Mouse (Mus musculus): ENCODE measurements at regions not wholly inside any gene's neighbourhood (a gene's known extent, or its start where the extent isn't known, plus 50 kb on each side); places are given as distances from the start of the nearest gene placed in this dataset.
"Not testable (repeated sequence)": the region's sequence is repeated elsewhere in the genome, so short reads cannot be mapped to it uniquely, and the experiment has no call there.

DNA sequence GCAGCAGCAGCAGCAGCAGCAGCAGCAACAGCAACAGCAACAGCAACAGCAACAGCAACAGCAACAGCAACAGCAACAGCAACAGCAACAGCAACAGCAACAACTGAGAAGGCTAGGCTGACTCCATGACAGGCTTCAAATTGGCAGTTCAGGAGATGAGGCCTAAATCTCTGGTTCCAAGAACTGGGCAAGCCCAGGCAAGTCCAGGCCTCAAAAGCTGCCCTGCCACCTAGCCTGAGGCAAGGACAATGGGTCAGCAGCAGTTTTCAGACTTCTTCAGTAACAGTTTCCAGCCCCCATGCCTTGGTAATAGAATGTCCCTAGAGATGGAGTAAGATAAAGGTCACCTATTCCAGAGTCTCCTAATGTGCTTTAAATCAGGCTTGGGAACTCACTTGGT is 158.1 kb downstream of the Spata19 start:
- DNase-seq, result not testable (repeated sequence)

DNA sequence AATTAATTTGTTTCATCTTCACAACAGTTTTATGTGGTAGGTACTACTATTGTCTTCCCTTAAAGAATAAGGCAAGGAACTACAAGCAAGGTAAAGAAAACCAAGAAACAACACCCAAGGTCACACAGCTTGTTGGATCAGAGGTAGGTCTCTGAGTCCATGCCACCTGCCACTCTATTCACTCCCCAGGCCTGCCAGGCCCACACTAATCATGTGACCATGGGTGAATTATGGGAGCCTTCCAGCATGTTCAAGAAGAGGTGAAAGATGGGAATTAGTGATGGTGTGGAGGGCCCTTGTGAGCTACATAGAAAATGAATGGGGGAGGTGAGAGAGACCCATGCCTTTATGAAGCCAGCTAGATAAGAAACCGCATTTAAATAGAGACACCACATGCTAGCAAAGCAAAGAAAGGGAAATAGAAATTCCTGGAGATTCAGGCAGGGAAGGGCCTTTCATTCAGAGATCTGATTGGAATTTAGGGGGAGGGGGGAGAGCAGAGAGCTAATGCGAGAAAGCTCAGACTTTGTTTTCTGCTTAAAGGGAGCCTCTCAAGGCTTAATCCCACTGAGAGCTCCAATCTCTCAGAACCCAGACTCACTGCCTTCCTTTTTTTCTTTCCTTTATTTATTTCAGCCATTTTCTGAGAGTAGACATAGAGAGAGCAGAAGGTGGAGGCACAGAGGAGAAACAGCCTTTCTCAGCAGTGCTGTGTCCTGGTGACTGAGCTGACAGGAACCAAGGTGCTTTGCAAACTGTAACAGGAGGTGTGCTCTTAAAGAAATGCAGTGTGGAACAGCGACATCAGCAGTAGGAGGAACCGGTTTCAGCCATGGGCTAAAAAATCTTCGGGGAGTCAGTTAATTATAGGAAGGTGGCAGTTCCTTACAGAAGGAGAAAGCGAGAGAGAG is 160.0 kb downstream of the Spata19 start:
- DNase-seq, result no peak
- intact Hi-C loops (cut with DNase I; ENCODE audit: low total_unique reads), result no loop called here

More for the DNA sequence above, 158.1 kb downstream of the Spata19 start:
- intact Hi-C loops (cut with DNase I; ENCODE audit: low total_unique reads), result not testable (repeated sequence)

DNA sequence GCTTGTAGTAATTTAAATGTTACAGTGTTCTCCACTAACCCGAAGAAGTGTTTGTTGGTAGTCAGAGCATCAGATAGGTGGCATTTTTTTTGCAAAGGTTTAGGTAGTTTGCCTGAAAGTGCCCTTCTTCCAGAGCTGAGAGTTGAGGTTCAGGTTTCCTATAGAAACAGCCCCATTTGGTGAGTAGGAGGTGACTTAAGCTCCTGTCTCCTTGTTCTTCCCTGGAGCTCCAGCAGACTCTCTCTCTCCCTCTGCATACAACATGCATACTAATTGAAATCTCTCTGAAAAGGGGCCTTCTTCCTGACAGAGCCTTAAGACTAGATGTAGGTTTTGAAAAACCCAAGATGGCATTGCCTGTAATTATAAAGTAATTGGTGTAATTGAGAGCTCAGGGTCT is 161.3 kb downstream of the Spata19 start:
- DNase-seq, result no peak
- intact Hi-C loops (cut with DNase I; ENCODE audit: low total_unique reads), result no loop called here

DNA sequence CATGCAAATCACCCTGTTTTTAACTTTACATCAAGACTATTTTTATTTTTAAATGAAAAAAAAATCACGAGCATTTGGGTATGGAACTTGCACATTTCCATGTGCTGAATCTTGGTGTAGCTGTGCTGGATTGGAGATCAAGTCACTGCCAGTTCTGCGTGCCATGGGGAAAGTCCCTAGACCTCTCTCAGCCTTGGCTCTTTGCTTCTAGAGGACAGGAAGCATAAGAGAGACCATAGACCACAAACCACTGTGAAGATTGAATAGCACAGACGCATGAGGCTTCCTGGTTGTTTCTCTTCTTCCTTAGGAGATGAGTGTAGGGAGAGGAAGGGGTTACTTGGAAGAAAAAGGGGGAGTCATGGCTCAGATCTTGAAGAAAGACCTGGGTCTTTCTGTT is 161.7 kb downstream of the Spata19 start:
- DNase-seq, result no peak
- intact Hi-C loops (cut with DNase I; ENCODE audit: low total_unique reads), result no loop called here

GRCm38 (mm10) chr9:27568372-27569053 is 171.9 kb downstream of the Spata19 start:
- no peak for DNase-seq
- intact Hi-C loops (cut with DNase I; ENCODE audit: low total_unique reads), result no loop called here

GRCm38 (mm10) chr9:27569054-27569387 is 172.4 kb downstream of the Spata19 start:
- intact Hi-C loops (cut with DNase I; ENCODE audit: low total_unique reads), result no loop called here

DNA sequence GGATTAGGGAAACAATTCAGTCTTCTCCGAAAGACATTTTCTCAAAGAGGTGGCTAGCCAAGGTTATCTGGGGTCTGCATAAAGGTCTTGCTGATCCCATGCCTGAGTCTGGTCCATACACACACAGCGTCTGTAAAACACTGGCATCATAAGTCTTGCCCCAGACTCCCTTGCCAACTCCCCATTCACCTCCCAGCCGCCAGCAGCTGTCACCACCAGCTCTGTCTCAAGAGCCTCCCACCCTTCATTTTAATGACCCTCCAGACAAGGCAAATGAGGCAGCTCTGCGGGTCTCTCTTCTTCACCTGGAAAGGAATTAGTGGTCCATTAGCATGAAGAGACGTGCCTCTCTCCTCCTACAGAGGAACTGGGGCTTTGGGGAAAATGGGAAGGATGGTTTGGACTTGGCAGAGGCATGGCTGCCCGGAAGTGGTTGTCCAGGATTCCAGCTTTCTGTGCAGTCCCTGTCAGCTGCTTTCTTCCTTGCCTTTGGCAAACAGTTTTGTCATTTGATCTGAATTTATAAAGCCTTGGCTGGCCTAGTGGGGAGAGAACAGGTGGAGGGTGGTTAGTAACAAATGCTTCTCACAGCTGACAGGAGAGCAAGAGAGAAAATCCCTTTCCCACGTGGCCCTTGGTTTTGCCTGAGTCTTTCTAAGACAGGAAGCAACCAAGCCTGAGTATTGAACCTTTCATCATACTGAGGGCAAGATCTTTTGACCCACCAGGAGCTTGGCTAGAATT is 173.3 kb upstream of the Opcml start:
- intact Hi-C loops (cut with DNase I; ENCODE audit: low total_unique reads), result no loop called here
- DNase-seq, result peak; percentile 13

More at GRCm38 (mm10) chr9:27569054-27569387, 172.4 kb downstream of the Spata19 start:
- no peak for DNase-seq

GRCm38 (mm10) chr9:27634901-27635300 is 155.7 kb upstream of the Opcml start:
- intact Hi-C loops (cut with DNase I; ENCODE audit: low total_unique reads), result no loop called here
- DNase-seq, result no peak

- no peak for DNase-seq
- intact Hi-C loops (cut with DNase I; ENCODE audit: low total_unique reads), result no loop called here
These were observed 150.0 kb upstream of the Opcml start for GRCm38 (mm10) chr9:27640611-27641010.

GRCm38 (mm10) chr9:27643312-27643711 is 147.3 kb upstream of the Opcml start:
- intact Hi-C loops (cut with DNase I; ENCODE audit: low total_unique reads), result no loop called here
- no peak for DNase-seq

- DNase-seq, result no peak
- intact Hi-C loops (cut with DNase I; ENCODE audit: low total_unique reads), result no loop called here
These were observed 146.7 kb upstream of the Opcml start for GRCm38 (mm10) chr9:27643916-27644315.

DNA sequence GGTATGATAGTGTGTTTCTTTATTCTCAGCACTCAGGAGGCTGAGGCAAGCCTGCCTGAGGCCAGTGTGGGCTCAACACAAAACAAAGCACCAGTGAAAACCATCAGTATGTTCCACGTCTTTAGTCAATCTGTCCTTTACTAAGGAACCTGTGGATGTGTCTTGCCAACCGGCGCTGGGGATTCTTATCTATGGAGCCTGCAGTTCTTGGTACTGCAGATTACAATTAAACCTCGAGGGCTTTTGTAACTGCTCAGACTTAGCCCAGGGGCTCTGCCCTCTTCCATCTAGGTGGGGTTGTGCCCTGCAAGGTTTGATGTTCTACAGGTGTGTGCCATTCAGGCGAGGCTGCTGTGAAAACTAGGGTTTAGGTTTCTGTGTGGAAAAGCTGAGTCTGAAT is 145.1 kb upstream of the Opcml start:
- intact Hi-C loops (cut with DNase I; ENCODE audit: low total_unique reads), result no loop called here

GRCm38 (mm10) chr9:27646100-27646499 is 144.5 kb upstream of the Opcml start:
- intact Hi-C loops (cut with DNase I; ENCODE audit: low total_unique reads), result no loop called here

More for the DNA sequence above, 145.1 kb upstream of the Opcml start:
- no peak for DNase-seq

GRCm38 (mm10) chr9:27646956-27647355 is 143.6 kb upstream of the Opcml start:
- no peak for DNase-seq
- intact Hi-C loops (cut with DNase I; ENCODE audit: low total_unique reads), result no loop called here

More at GRCm38 (mm10) chr9:27646100-27646499, 144.5 kb upstream of the Opcml start:
- no peak for DNase-seq

DNA sequence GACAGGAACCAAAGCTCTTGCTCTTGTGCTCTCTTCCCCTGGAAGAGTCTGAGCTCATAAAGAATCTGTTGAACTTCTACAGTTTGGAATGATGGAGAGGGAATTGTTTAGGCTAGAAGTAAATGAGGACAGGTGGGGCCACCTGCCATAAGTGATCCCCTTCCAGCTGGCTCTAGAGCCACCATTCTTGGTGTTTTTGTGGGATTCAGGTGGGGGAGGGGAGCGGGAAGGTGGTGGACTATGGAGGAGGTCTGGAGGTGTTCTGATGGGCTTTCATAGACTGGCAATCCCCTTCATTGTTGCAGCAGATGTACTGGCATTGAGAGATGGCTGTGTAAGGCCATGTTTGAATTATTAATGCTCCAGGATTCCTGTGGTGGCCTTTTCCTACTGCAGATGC is 132.6 kb upstream of the Opcml start:
- intact Hi-C loops (cut with DNase I; ENCODE audit: low total_unique reads), result no loop called here

DNA sequence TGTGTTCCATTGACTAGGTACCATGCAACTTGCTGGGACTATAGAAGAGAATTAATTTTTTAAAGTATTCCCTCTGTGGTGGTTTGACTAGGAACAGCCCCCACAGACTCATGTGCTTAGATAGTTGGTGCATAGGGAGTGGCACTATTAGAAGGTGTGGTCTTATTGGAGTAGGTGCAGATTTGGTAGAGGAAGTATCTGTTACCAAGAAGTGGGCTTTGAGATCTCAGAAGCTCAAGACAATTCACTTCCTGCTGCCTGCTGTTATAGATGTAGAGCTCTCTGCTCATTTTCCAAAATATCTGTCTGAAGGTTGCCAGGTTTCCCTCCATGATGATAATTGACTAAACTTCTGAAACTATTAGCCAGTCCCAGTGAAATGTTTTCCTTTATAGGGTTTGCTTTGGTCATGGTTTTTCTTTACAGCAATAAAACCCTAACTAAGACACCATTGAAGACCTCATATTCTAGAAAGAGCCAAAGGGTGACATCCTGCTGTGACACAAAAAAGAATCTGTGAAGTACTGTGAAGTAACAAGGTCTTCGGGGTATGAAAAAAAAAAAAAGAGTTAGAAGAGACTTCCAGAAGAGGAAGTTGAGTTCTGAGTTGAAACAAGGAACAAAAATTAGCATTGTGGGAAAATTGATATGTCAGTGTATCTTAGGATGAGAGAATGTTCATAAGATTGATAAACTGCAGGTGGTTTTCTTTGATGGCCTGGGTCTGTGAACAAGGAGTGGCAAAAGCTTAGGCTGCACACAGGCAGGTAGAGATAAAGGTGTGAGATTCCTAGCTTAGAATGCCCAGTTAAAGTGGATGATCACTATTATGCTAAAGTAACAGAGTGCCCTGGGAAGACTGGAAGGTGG is 128.9 kb upstream of the Opcml start:
- intact Hi-C loops (cut with DNase I; ENCODE audit: low total_unique reads), result no loop called here
- no peak for DNase-seq

More for the DNA sequence above, 132.6 kb upstream of the Opcml start:
- no peak for DNase-seq

DNA sequence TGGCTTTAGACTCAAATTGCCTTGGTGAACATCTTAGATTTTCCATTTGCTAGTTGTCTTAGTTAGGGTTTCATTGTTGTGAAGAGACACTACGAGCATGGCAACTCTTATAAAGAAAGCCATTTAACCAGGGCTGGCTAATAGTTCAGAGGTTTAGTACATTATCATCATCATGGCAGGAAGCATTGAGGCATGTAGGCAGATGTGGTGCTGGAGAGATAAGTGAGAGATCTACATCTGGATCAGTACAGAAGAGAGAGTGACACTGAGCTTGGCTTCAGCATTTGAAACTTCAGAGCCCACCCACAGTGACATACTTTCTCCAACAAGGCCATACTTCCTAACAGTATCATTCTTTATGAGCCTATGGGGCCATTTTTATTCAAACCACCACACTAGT is 127.3 kb upstream of the Opcml start:
- DNase-seq, result no peak

DNA sequence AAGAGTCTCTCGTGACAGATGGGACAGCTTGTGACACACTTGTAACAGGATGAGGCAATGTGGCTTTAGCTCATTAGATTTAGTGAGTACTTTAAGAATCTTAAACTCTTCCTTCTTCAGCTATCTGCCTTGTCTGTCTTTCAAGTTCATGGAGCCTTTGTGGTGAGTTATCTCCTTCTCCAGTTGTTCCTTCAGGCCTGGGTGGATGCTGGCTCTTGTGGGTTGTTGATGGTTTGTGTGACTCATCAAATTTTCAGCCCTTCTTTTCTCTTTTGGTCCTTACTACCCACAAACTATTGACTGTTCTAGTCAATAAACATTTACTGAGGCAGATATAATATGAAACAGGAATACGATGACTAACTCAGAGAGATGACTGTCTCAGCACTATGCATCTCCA is 124.9 kb upstream of the Opcml start:
- intact Hi-C loops (cut with DNase I; ENCODE audit: low total_unique reads), result no loop called here
- DNase-seq, result no peak

More for the DNA sequence above, 127.3 kb upstream of the Opcml start:
- intact Hi-C loops (cut with DNase I; ENCODE audit: low total_unique reads), result no loop called here

GRCm38 (mm10) chr9:27670032-27670740 is 120.4 kb upstream of the Opcml start:
- DNase-seq, result no peak
- intact Hi-C loops (cut with DNase I; ENCODE audit: low total_unique reads), result no loop called here

Measured in gastrocnemius, postnatal 14 days (tissue).